Mouse (Mus musculus) neural tube, embryonic 12.5 days (tissue): ENCODE data around the gene Fbxw4. TPM values are rescaled to one million over a fixed set of nuclear protein-coding genes. Genes with fewer than 3 reads are reported as not detected.

Experiments
- ATAC-seq: fragments of 200-750 bp; cut with Nextera tagmentation; 2 replicates; pipeline ENCODE4 v1.8.0; 2017; ENCODE audit warnings: low read depth, mild to moderate bottlenecking, moderate TSS enrichment, moderate library complexity; ENCODE audit not compliant: low FRiP score
- H3K27ac ChIP-seq: fragments of 300-500 bp; sonication (generic); 2 replicates; pipeline ENCODE4 v1.5.1; 2016
- H3K27me3 ChIP-seq: fragments of 300-500 bp; sonication (generic); replicated peaks from 2 replicates; pipeline ENCODE4 v1.6.1; 2016; ENCODE audit warnings: mild to moderate bottlenecking
- H3K36me3 ChIP-seq: fragments of 300-500 bp; sonication (generic); 2 replicates; pipeline ENCODE4 v1.6.1; 2016; ENCODE audit warnings: mild to moderate bottlenecking
- H3K4me1 ChIP-seq: fragments of 300-500 bp; sonication (generic); 2 replicates; pipeline ENCODE4 v1.6.1; 2016
- H3K4me2 ChIP-seq: fragments of 300-500 bp; sonication (generic); replicated peaks from 2 replicates; pipeline ENCODE4 v1.6.1; 2016; ENCODE audit warnings: mild to moderate bottlenecking
- H3K4me3 ChIP-seq: fragments of 300-500 bp; sonication (generic); 2 replicates; pipeline ENCODE4 v1.5.1; 2016
- H3K9ac ChIP-seq: fragments of 300-500 bp; sonication (generic); 2 replicates; pipeline ENCODE4 v1.6.1; 2016; ENCODE audit warnings: mild to moderate bottlenecking
- H3K9me3 ChIP-seq: fragments of 300-500 bp; sonication (generic); 2 replicates; pipeline ENCODE4 v1.6.1; 2016; ENCODE audit warnings: mild to moderate bottlenecking
- WGBS: fragments of 180-500 bp; shearing (Covaris S2); methylation state at CpG from one replicate; pipeline ENCODE4 v1.1.7; 2016; 5-methylcytosine and 5-hydroxymethylcytosine counted together
- polyA plus RNA-seq: library from polyadenylated mRNA; unstranded; fragments of >200 nt; fragmentation: Nextera tagmentation; extraction: Ambion mirVana; gene quantifications from 2 replicates; pipeline ENCODE4 v1.2.1, GENCODE M21; 2016

Gene Fbxw4
- polyA plus RNA-seq, 1 experiment from 2014 or later: 5.9 TPM

DNA sequence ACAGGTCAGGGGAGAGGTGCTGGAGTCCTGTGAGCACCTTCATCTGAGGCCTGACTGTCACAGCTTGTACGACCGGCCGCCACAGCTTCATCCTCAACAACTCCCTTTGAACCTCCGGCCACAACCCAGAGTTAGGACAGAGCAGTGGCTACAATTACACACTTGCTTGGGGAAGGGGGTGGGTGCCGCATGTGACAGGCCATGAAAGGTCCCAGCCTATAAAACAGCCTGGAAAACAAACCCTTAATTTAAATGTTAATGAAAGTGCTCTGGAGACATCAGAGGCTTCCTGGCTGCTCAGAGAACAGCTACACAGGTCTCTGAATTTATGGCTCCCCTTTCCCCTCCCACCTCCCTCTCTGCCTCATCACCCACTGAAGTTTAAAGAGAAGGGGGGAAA, 38.0 kb downstream of the Fbxw4 start:
- Histone ChIP-seq H3K4me1 (peaks cover 18% of the 10 kb centered on the region), H3K36me3 (no peaks in the 10 kb centered on the region; the same call in 1 of the 2 replicates), H3K9ac (no peak overlapping the region), H3K4me3 (no peak overlapping the region), H3K4me2 (0 out of 2 replicates have a peak overlapping the region, but pooled peaks have one; percentile 12), H3K27ac (no peak overlapping the region), H3K27me3 (no peaks in the 10 kb centered on the region; the same call in 1 of the 2 replicates), H3K9me3 (no peaks in the 10 kb centered on the region)
- peak; percentile 33; the same call in 1 of the 2 replicates for ATAC-seq
- 11% methylated on average over 5 of the region's 5 CpGs for WGBS

GRCm38 (mm10) chr19:45621061-45621460, 39.1 kb downstream of the Fbxw4 start:
- no peak for ATAC-seq

GRCm38 (mm10) chr19:45619744-45620501, 40.2 kb downstream of the Fbxw4 start:
- Histone ChIP-seq H3K27me3 (peaks cover 3% of the 10 kb centered on the region; the same call in 1 of the 2 replicates), H3K27ac (no peak overlapping the region), H3K4me2 (no peak overlapping the region), H3K9me3 (no peaks in the 10 kb centered on the region), H3K9ac (no peak overlapping the region), H3K36me3 (no peaks in the 10 kb centered on the region), H3K4me3 (no peak overlapping the region), H3K4me1 (peaks cover 38% of the 10 kb centered on the region)
- WGBS: 85% methylated on average over 14 of the region's 14 CpGs
- ATAC-seq: no peak

More at GRCm38 (mm10) chr19:45621061-45621460, 39.1 kb downstream of the Fbxw4 start:
- Histone ChIP-seq H3K4me1 (peaks cover 27% of the 10 kb centered on the region), H3K9me3 (no peaks in the 10 kb centered on the region), H3K9ac (no peak overlapping the region), H3K27ac (no peak overlapping the region), H3K4me2 (no peak overlapping the region), H3K4me3 (no peak overlapping the region), H3K27me3 (no peaks in the 10 kb centered on the region; the same call in 1 of the 2 replicates), H3K36me3 (no peaks in the 10 kb centered on the region; the same call in 1 of the 2 replicates)
- WGBS: 49% methylated on average over 7 of the region's 7 CpGs

DNA sequence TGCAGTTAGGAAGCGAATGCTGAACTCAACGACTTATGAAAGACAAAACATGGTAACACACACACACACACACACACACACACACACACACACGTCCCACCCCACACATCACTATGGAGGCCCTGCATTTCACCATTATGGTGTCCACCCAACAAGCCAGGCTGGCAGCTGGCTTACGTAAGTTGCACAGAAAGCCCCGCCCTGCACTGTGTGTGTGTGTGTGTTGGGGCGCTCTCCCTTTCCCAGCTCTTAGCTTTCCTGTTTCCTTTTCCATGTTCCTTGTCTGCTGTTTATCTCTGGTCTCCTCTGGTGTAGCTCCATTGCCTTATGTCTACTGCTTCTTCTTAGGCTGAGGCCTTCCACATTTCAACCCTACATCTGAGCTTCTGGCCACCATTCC, 41.9 kb downstream of the Fbxw4 start:
- Histone ChIP-seq H3K4me3 (no peak overlapping the region), H3K4me1 (peaks cover 41% of the 10 kb centered on the region), H3K27me3 (peaks cover 3% of the 10 kb centered on the region; the same call in 1 of the 2 replicates), H3K9me3 (no peaks in the 10 kb centered on the region), H3K36me3 (no peaks in the 10 kb centered on the region), H3K9ac (no peak overlapping the region), H3K27ac (no peak overlapping the region), H3K4me2 (no peak overlapping the region)
- 87% methylated on average over 6 of the region's 6 CpGs for WGBS
- ATAC-seq: no peak

GRCm38 (mm10) chr19:45616735-45617134, 43.4 kb downstream of the Fbxw4 start:
- H3K27me3 ChIP-seq: peaks cover 3% of the 10 kb centered on the region; the same call in 1 of the 2 replicates
- no peaks in the 10 kb centered on the region for H3K36me3 ChIP-seq
- H3K9me3 ChIP-seq: no peaks in the 10 kb centered on the region
- no peak overlapping the region for H3K27ac ChIP-seq
- ATAC-seq: no peak
- no peak overlapping the region for H3K4me2 ChIP-seq
- H3K9ac ChIP-seq: no peak overlapping the region
- H3K4me3 ChIP-seq: no peak overlapping the region
- WGBS: 11% methylated on average over 7 of the region's 7 CpGs
- H3K4me1 ChIP-seq: peaks cover 29% of the 10 kb centered on the region

GRCm38 (mm10) chr19:45616214-45616518, 43.9 kb downstream of the Fbxw4 start:
- no peak overlapping the region for H3K4me3 ChIP-seq
- H3K27me3 ChIP-seq: peaks cover 3% of the 10 kb centered on the region; the same call in 1 of the 2 replicates
- H3K27ac ChIP-seq: no peak overlapping the region
- ATAC-seq: 0 out of 2 replicates have a peak, but pooled peaks have one; percentile 33
- no peaks in the 10 kb centered on the region for H3K9me3 ChIP-seq
- H3K4me1 ChIP-seq: peaks cover 25% of the 10 kb centered on the region
- 24% methylated on average over 4 of the region's 4 CpGs for WGBS
- 0 out of 2 replicates have a peak overlapping the region, but pooled peaks have one; percentile 8 for H3K9ac ChIP-seq
- H3K36me3 ChIP-seq: no peaks in the 10 kb centered on the region
- no peak overlapping the region for H3K4me2 ChIP-seq

DNA sequence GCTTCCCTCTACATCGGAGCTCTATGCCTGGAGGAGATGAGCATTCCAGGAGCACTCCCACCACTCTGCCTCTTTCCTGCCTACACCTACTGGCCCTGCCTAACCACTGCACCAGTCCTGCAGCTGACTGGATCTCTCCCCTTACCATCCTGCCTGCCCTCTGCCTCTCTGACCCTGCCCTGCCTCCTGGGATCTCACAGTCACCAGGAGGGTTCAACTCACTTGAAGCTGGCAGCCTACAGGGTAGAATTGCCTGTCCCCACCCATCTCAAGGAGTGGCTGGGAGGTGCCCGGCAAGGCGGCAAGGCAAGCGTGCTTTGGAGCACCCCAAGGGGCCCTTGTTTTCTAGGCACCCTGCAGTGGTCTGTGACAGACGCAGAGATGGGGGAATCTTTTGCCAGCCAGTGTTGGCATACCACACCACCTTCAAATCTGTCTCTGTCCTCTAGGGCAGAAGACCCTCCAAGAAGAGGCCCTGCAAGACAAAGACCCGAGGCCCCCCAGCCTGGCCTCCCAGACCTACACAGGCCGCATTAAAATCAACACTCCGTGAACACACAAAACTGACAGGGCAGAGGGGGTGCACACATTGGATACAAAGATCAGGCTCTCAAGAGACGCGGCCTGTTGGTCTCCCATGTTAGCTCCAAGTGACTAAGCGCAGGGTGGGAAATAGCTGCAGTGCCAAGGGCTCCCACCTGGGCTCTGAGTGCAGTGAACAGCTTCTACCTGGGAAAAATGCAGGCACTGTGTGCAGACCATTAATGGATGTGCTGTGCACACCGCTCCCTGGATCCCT, 44.5 kb downstream of the Fbxw4 start:
- H3K36me3 ChIP-seq: no peaks in the 10 kb centered on the region
- no peaks in the 10 kb centered on the region for H3K9me3 ChIP-seq
- no peak overlapping the region for H3K4me2 ChIP-seq
- H3K27ac ChIP-seq: no peak overlapping the region
- 38% methylated on average over 12 of the region's 12 CpGs for WGBS
- H3K4me3 ChIP-seq: no peak overlapping the region
- H3K9ac ChIP-seq: 0 out of 2 replicates have a peak overlapping the region, but pooled peaks have one; percentile 8
- peaks cover 25% of the 10 kb centered on the region for H3K4me1 ChIP-seq
- peak; percentile 17; the same call in 1 of the 2 replicates for ATAC-seq
- peaks cover 8% of the 10 kb centered on the region; the same call in 1 of the 2 replicates for H3K27me3 ChIP-seq

- ATAC-seq: no peak
- WGBS: 53% methylated on average over 3 of the region's 3 CpGs
- Histone ChIP-seq H3K27me3 (peaks cover 8% of the 10 kb centered on the region; the same call in 1 of the 2 replicates), H3K4me2 (no peak overlapping the region), H3K4me3 (no peak overlapping the region), H3K36me3 (no peaks in the 10 kb centered on the region), H3K4me1 (peaks cover 25% of the 10 kb centered on the region), H3K9me3 (no peaks in the 10 kb centered on the region), H3K9ac (no peak overlapping the region), H3K27ac (no peak overlapping the region)
Observed at GRCm38 (mm10) chr19:45614928-45615327, 45.2 kb downstream of the Fbxw4 start.

DNA sequence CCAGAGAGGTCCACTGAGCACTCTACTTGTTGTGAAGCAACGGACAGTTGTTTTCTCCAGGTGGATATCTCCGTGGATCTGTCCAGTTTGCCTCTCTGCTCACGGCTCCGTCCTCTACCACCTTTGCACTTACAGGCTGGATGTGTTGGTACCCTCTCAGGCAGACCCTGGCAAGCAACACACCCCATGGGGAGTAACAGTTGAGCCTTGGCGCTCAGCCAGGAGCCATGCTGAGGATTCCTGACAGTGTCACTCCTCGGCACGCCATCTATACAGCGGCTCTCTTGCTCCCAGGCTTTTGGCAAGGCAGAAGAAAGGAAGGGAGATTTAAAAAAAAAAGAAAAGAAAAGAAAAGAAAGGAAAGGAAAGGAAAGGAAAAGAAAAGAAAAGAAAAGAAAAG, 45.7 kb downstream of the Fbxw4 start:
- no peaks in the 10 kb centered on the region for H3K36me3 ChIP-seq
- no peak for ATAC-seq
- H3K9ac ChIP-seq: no peak overlapping the region
- peaks cover 8% of the 10 kb centered on the region; the same call in 1 of the 2 replicates for H3K27me3 ChIP-seq
- H3K4me3 ChIP-seq: no peak overlapping the region
- H3K27ac ChIP-seq: no peak overlapping the region
- WGBS: 70% methylated on average over 8 of the region's 8 CpGs
- peaks cover 25% of the 10 kb centered on the region for H3K4me1 ChIP-seq
- no peak overlapping the region for H3K4me2 ChIP-seq
- H3K9me3 ChIP-seq: no peaks in the 10 kb centered on the region

GRCm38 (mm10) chr19:45610823-45611222, 49.3 kb downstream of the Fbxw4 start:
- Histone ChIP-seq H3K27me3 (0 out of 2 replicates have a peak, but pooled peaks cover 8% of the 10 kb centered on the region), H3K36me3 (no peaks in the 10 kb centered on the region), H3K27ac (no peak overlapping the region), H3K4me2 (no peak overlapping the region), H3K9me3 (no peaks in the 10 kb centered on the region), H3K9ac (no peak overlapping the region), H3K4me1 (peaks cover 19% of the 10 kb centered on the region), H3K4me3 (no peak overlapping the region)
- 75% methylated on average over 5 of the region's 5 CpGs for WGBS
- no peak for ATAC-seq

DNA sequence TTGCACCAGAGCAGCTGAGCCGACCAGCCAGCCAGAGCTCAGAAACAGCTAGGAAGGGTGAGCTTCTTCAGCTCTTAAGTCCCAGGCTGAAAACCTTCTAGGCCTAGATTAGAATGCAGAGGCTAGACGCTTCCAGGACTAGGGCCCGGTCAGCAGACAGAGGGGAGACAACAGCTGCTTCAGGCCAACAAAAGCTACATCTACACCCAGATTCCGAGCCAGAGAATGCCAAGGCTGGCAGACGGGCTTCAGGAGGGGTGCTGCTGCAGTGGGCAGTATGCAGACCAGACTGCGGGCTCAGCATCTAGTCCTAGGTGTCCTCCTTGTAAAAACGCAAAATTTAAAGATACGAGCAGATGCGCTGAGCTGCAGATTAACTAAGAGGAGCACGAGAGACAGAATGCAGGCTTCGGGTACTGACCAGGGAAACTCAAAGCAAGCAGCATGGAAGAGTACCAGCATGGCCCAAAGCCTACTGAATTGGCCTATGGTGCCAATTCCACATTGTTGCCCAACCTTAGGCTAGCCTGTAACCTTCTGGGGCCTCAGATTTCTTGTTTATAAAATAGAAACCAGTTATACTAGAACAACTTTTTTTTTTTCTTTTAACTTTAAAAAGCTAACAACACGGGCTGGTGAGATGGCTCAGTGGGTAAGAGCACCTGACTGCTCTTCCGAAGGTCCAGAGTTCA, 51.3 kb downstream of the Fbxw4 start:
- H3K9me3 ChIP-seq: no peaks in the 10 kb centered on the region
- H3K4me1 ChIP-seq: peaks cover 8% of the 10 kb centered on the region
- WGBS: 87% methylated on average over 13 of the region's 13 CpGs
- H3K27ac ChIP-seq: no peak overlapping the region
- H3K36me3 ChIP-seq: no peaks in the 10 kb centered on the region
- no peak overlapping the region for H3K4me2 ChIP-seq
- H3K9ac ChIP-seq: no peak overlapping the region
- H3K27me3 ChIP-seq: peaks cover 12% of the 10 kb centered on the region; the same call in 1 of the 2 replicates
- ATAC-seq: no peak
- no peak overlapping the region for H3K4me3 ChIP-seq

GRCm38 (mm10) chr19:45607479-45607878, 52.6 kb downstream of the Fbxw4 start:
- 14% methylated on average over 7 of the region's 7 CpGs for WGBS
- no peak for ATAC-seq
- no peak overlapping the region for H3K27ac ChIP-seq
- no peaks in the 10 kb centered on the region for H3K9me3 ChIP-seq
- no peak overlapping the region for H3K4me3 ChIP-seq
- no peaks in the 10 kb centered on the region for H3K36me3 ChIP-seq
- peaks cover 12% of the 10 kb centered on the region for H3K27me3 ChIP-seq
- peaks cover 8% of the 10 kb centered on the region for H3K4me1 ChIP-seq
- H3K9ac ChIP-seq: no peak overlapping the region
- H3K4me2 ChIP-seq: no peak overlapping the region
